Mouse (Mus musculus) kidney, adult 10 weeks (tissue): Measurements from ENCODE around the gene Zfp229. TPM values are rescaled to one million over a fixed set of nuclear protein-coding genes. Genes with fewer than 3 reads are reported as not detected.

Experiments used
- polyA plus RNA-seq: library from polyadenylated mRNA; stranded (reverse); fragments of 350-450 nt; fragmentation: Illumina TruSeq; extraction: RNeasy Lipid Tissue Mini Kit (QIAGEN cat#74804); gene quantifications from one replicate; pipeline ENCODE4 v1.2.3, GENCODE M21; 2014; ENCODE audit warnings: low read depth, low replicate concordance

Zfp229 gene
- 23.9 TPM for polyA plus RNA-seq

DNA sequence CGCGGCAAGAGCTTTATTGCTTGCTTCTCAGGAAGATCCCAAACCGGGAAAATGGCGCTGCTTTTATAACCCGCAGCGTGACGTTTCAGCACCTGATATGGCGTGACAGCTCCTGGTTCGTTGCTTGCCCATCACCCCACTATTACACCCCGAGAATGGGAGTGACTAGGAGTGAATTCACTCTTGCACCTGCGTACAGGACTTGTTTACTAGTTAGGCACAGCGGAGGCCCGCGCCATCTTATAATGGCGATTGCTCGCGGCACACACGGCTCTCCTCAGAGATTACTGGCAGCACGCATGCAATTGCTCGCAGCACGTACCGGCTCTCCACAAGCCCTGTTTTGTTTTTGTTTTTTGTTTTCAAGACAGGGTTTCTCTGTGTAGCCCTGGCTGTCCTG, at the start of gene Zfp229:
TSS of gene Zfp229 (plus strand) at position 301 of the 400 bp plus-strand sequence.

DNA sequence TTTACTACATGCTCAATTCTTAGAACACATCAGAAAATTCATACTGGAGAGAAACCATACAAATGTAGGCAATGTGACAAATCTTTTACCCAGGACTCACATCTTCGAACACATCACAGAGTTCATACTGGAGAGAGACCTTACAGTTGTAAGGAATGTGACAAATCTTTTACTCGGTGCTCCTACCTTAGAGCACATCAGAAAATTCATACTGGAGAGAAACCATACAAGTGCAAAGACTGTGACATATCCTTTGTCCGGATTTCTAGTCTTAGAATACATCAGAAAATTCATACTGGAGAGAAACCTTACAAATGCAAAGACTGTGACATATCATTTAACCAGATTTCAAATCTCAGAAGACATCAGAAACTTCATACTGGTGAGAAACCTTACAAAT, 39.0 kb upstream of the Zfp229 start, which contains the start of gene Gm10226:
TSS of gene Gm10226 (plus strand) at position 301 of the 400 bp plus-strand sequence.

GRCm38 (mm10) chr17:21707343-21707996, 23.1 kb upstream of the Zfp229 start, which contains the start of gene Zfp760:
Gene Zfp760, plus strand, starts transcription at chr17:21707741.

Other genes with a start within 250 kb of the Zfp229 start
- gene Zfp53, start 241.8 kb upstream of the Zfp229 start, polyA plus RNA-seq, result 20.0 TPM
- 27.1 TPM for gene Zfp52, start 195.3 kb upstream of the Zfp229 start, polyA plus RNA-seq
- gene Zfp948, start 163.8 kb upstream of the Zfp229 start, polyA plus RNA-seq, result 19.0 TPM
- 13.5 TPM for gene Zfp983, start 80.2 kb upstream of the Zfp229 start, polyA plus RNA-seq
- gene Gm10226, start 38.9 kb upstream of the Zfp229 start, polyA plus RNA-seq, result 28.2 TPM
- 21.1 TPM for gene Zfp760, start 23.1 kb upstream of the Zfp229 start, polyA plus RNA-seq
- 6.5 TPM for gene Zfp820, start 115.0 kb downstream of the Zfp229 start, polyA plus RNA-seq
- 14.4 TPM for gene Zfp995, start 179.1 kb downstream of the Zfp229 start, polyA plus RNA-seq
- gene Zfp942, start 231.7 kb downstream of the Zfp229 start, polyA plus RNA-seq, result 63.2 TPM
- 70.5 TPM for gene Zfp943, start 231.8 kb downstream of the Zfp229 start, polyA plus RNA-seq